Mouse (Mus musculus) embryonic fibroblast, embryonic 13.5 days (primary cell): ENCODE measurements around the gene Chn2. TPM values are rescaled to one million over a fixed set of nuclear protein-coding genes. Genes with fewer than 3 reads are reported as not detected.

Experiments used
- H3K27ac ChIP-seq: 2 replicates; pipeline ENCODE4 v1.5.1; 2012; ENCODE audit warnings: low read length, control low read depth, inconsistent platforms; ENCODE audit not compliant: insufficient read depth
- H3K4me1 ChIP-seq: 2 replicates; pipeline ENCODE4 v1.6.1; 2011; ENCODE audit warnings: low read length; ENCODE audit not compliant: control insufficient read depth, insufficient read depth
- H3K4me3 ChIP-seq: 2 replicates; pipeline ENCODE4 v1.5.1; 2011; ENCODE audit warnings: mild to moderate bottlenecking, control low read depth, low read length; ENCODE audit not compliant: insufficient read depth
- CTCF ChIP-seq: IDR thresholded peaks from 2 replicates; pipeline ENCODE4 v1.5.1; 2011; ENCODE audit warnings: mild to moderate bottlenecking, control low read depth, low read length, moderate library complexity, borderline replicate concordance; ENCODE audit not compliant: insufficient read depth
- POLR2A ChIP-seq: IDR thresholded peaks from 2 replicates; pipeline ENCODE4 v1.6.1; 2011; ENCODE audit warnings: low read depth, mild to moderate bottlenecking, control low read depth, low read length, moderate library complexity
- polyA plus RNA-seq: library from polyadenylated mRNA; stranded (reverse); fragments of >200 nt; gene quantifications from 2 replicates; pipeline ENCODE4 v1.2.4, GENCODE M21; 2011; ENCODE audit warnings: low read depth; ENCODE audit not compliant: missing spikeins, insufficient read length

Chn2 gene
- polyA plus RNA-seq, 1 experiment, result 3.2 TPM

DNA sequence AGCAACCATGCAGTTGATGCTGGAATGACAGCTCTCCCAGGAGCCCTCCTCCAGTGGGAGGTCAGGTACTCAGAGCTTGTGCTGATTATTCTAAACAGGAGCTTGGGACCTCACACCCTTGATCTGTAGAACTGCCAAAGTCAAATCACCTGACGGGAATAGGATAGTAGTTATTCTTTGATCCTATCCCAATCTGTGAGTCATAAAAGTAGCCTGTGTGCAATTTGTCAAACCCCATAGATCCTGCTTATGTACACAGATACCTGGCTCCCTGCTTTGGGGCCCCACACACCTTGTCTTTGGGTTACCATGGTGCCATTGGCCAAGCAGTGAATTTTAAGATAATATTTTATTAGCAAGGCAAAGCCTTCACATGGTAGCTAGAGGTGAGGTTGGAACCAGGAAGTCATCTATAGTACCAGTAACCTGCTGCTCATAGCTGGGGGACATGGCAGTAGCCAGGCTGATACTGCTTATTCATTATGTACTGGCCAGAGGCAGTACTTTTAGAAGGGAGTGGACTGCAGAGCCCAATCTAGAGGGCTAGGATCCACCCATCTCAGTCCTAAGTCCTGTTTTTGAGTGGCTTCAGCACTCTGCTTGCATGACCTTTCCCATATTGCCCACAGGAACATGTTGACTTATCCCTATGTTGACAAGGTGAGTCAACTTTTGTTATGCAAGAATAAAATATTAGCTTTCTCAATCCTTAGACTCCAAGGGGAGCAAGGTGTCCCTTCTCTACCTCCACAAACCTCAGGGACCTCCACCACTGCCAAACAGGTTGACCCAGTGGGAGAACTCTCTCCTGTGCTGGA, 139.9 kb downstream of the Chn2 start:
- no peak overlapping the region for H3K27ac ChIP-seq
- no peak for TF ChIP-seq POLR2A
- no peak for TF ChIP-seq CTCF

DNA sequence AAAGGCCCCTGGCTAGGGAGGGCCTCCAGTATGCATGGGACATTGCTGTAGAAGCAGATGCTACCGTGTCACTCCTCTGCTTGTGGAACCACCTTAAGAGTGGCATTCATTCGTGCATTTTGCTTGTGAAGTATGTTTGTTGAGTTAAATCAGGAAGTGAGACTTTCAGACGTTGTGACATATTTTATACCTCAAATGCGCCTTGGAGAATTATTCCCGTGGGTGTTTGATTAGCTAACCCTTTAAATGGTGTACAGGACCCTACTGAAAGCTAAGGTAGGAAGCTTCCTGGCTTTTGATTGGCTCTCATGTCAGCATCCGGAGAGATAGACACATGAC, 140.5 kb downstream of the Chn2 start:
- TF ChIP-seq CTCF (no peak), POLR2A (no peak)
- H3K4me3 ChIP-seq, result no peak overlapping the region
- no peaks in the 10 kb centered on the region for H3K4me1 ChIP-seq
- H3K27ac ChIP-seq, result no peak overlapping the region

More for the DNA sequence above, 139.9 kb downstream of the Chn2 start:
- no peak overlapping the region for H3K4me3 ChIP-seq
- H3K4me1 ChIP-seq, result no peaks in the 10 kb centered on the region

DNA sequence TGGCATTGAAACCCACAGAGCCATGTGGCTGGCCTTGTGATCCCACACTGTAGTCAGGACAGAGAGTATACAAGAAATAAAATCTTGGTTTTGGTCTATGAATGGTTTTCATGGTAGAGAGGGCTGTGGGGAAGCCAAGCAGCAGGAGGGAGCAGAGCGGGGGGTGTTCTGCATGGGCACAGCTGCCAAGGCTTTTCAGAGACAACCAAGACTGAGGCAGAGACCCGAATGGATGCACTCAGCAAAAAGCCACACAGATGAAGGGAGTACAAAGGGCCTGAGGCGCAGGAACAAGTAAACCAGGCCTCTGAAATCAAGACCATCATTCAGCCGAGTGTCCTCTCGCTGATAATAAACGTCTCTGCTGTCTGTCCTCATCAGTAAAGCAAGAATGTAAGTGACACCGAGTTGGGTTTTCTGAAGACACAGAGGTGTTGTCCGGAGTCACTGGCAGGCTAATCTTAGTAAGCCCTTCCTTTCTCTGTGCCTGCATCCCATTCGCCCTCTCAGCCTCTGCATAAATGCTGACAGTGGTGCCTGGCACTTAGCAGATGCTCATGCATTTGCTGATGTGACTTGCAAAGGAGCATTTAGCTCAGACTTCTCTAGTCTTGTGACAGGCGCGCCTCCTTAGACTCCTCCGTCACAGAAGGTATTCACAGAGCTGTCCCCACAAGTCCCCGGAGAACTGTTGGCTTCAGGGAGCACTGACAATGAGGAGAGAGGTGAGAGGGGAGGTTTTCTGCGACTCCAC, 144.6 kb downstream of the Chn2 start:
- no peaks in the 10 kb centered on the region for H3K4me1 ChIP-seq
- H3K4me3 ChIP-seq, result no peak overlapping the region
- no peak overlapping the region for H3K27ac ChIP-seq
- no peak for TF ChIP-seq CTCF
- TF ChIP-seq POLR2A, result no peak

DNA sequence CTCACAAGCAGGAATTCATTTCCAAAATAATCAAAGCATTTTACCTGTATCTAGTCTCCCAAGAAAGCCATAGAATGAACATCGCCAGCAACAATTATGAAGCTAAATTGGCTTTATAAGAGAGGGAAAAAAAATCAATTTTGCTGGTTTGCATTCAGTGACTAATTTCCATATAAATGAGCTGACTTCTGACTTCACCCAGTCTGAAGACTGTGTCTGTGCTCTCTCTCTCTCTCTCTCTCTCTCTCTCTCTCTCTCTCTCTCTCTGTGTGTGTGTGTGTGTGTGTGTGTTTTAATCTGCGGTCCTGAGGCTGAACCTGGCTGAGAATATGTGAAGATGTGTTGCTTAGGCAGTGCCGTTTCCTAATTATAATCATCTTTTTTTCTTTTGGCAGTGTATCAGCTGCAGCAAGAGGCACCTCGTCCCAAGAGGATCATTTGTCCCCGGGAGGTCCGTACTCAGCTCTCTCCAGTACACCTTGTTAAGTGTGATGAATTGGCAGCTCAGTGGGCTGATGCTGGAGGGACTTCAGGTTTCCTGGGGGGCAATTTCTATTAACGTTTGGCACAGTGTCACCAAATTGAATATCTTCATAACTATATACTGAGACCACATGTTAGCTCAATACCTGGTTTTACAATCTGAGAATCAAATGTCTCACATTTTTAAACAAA, 154.4 kb downstream of the Chn2 start:
- no peak overlapping the region for H3K4me3 ChIP-seq
- H3K27ac ChIP-seq, result no peak overlapping the region
- no peak for TF ChIP-seq POLR2A
- TF ChIP-seq CTCF, result no peak
- H3K4me1 ChIP-seq, result no peaks in the 10 kb centered on the region

DNA sequence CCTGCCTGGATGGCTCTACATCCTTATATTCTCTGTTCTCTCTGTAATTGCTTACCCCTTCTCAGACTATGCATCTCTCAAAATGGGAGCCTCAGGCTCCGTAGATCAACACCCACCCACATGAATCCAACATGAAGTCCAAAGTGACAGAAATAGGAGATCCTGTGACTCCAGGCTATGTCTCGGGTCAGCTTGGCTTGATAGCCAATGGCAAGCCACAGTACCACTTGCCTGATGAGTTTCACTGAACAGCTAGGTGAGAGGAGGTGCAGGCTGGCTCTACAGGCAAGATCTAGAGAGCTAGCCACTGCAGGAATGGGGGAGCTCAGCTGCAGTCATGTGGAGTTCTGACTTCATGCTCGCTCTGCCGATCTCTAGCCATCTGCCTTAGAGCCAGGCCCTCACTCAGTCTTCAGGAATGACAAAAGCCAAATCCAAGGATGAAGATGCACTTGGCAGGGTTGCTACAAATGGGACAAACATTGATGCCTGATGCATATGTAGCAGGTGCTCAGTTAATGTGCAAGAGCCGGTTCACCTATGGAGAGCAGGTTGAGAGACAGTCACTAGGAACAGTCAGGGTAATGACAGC, 158.6 kb downstream of the Chn2 start:
- Histone ChIP-seq H3K4me3 (no peak overlapping the region), H3K4me1 (peaks cover 3% of the 10 kb centered on the region; the same call in 1 of the 2 replicates), H3K27ac (no peak overlapping the region)
- TF ChIP-seq CTCF, result no peak
- no peak for TF ChIP-seq POLR2A

DNA sequence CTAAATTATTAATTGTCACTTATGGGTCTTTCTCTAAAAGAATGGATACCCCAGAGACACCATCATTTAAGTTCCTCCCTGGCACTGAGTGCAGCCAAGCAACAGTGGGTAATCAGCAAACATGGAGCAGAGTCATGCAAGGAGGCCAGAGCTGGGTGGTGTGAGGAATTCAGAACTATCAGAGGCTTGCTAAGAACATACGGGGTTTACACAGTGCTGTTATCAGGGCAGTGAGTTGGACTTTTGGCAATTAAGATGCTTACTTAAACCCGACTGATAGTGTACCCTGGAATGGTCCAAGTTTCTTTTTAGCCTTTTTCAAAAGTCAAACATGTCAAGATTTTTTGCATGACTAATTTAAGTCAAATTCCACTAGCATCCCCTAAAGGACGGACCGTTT, 160.2 kb downstream of the Chn2 start:
- Histone ChIP-seq H3K4me3 (no peak overlapping the region), H3K4me1 (peaks cover 10% of the 10 kb centered on the region), H3K27ac (no peak overlapping the region)
- TF ChIP-seq POLR2A (no peak), CTCF (no peak)

DNA sequence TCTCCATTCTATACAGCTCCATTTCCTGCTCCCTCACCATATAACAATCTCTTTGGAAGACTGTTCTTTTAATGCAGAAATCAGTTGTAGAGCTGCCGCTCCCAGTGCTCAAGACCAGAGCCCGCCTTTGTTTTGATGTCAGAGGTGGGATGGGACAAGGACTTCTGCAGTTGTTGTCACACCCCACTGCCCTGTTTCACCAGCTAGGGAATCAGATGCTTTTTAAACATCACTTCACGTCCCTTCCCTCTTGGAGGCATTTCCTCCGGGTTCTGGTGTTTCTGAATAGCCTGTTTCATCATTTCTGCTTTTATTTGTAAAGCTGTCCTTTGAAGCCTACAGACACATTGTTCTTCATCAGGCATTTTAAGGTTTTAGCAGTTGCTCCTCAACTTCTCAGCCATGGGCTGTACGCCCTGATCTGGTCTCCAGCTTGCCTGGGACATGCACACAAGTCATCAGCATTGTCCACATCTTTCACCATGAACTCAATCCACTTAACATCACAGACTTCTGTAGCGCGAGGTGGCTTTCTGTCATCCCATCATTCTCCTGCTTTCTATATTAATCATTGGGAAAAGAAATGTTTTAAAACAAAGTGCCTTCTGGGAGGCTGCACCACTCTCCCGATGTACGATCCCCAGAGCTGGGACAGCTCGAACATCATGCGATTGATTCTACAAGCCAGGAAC, 160.8 kb downstream of the Chn2 start:
- H3K4me1 ChIP-seq, result peaks cover 10% of the 10 kb centered on the region
- no peak for TF ChIP-seq CTCF
- no peak for TF ChIP-seq POLR2A
- no peak overlapping the region for H3K4me3 ChIP-seq
- no peak overlapping the region for H3K27ac ChIP-seq

DNA sequence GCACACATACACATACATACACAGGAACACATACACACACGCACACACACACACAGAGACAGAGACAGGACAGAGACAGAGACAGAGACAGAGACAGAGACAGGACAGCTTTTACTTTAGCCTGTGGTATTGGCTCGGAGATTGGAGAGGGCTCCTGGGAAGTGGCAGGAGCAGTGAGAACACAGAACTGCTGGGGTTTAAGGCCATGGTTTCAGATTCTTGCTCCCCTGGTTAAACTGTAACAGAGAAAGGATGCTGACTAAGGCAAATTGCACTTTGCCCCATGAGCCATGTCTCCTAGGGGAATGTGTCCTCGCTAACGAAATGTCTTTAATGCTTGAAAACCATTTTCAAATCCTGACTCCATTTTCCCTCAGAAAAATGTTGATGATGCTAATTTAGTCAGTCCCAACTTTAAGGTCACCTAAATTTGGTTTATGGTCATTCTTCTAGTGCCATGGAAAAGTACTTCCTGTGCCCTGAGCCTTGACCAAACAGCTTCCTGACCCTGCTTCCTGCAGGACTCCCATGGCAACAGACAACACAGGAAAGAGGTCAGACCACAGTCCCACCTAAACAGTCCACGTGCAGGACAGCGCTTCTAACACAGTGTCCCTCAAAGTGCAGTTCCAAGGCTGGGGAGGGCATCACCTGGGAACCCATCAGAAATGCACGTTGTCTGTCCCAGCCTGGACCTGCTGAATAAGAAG, 163.1 kb downstream of the Chn2 start:
- no peak overlapping the region for H3K4me3 ChIP-seq
- TF ChIP-seq POLR2A (no peak), CTCF (no peak)
- peaks cover 10% of the 10 kb centered on the region for H3K4me1 ChIP-seq
- H3K27ac ChIP-seq, result no peak overlapping the region

DNA sequence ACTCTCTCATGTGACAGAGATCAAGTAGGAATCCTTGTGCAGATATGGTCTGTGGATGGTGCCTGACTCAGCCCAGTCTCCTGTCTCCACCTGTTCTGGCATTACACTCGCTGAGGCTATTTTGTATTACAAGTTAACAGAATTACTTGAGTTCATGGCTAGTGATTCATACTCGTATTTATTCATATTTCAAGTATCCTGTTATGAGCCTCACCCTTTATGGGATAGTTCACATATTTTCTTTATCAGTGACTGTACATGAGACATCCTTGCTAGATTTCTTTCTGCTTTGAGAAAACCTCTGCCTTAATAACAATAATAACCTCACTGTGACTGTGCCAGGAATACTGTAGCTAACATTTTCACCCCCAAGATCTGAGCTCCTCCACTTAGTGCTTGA, 164.0 kb downstream of the Chn2 start:
- no peak for TF ChIP-seq CTCF
- TF ChIP-seq POLR2A, result no peak
- Histone ChIP-seq H3K4me1 (peaks cover 10% of the 10 kb centered on the region), H3K27ac (peak overlapping the region; percentile 85; the same call in 1 of the 2 replicates), H3K4me3 (no peak overlapping the region)
